Mouse (Mus musculus) A20 (cell line): ENCODE measurements around the gene Aifm1.
A peak's percentile ranks its signal among the peaks of the same experiment; 100 is the strongest.

Source experiments
- DNase-seq: peaks from one replicate; pipeline ENCODE4 v3.0.0-alpha.2; 2011; ENCODE audit warnings: low read depth, low spot score

Aifm1 gene

GRCm38 (mm10) chrX:48513166-48513807, at the start of gene Aifm1:
Gene Aifm1, minus strand, starts transcription at chrX:48513563.
- DNase-seq: peak; percentile 92

GRCm38 (mm10) chrX:48532175-48532574, 18.8 kb upstream of the Aifm1 start:
- DNase-seq: peak; percentile 50

DNA sequence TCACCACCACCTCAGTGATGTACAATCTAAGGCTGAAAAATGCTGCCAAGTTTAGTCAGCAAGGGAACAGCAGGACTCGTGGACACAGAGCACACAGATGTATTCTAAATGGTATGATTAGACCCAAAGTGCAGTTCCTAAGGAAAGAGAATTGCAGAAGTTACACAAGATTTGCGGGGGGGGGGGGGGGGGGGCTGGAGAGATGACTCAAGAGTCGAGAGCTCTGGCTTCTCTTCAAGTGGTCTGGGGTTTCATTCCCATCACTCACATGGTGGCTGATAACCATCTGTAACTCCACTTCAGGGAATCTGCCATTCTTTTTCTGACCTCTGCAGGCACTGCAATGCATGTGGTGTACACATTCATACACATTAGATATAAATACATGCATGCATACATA, 13.1 kb upstream of the Aifm1 start:
- DNase-seq: no peak

GRCm38 (mm10) chrX:48525866-48526265, 12.5 kb upstream of the Aifm1 start:
- DNase-seq: no peak

DNA sequence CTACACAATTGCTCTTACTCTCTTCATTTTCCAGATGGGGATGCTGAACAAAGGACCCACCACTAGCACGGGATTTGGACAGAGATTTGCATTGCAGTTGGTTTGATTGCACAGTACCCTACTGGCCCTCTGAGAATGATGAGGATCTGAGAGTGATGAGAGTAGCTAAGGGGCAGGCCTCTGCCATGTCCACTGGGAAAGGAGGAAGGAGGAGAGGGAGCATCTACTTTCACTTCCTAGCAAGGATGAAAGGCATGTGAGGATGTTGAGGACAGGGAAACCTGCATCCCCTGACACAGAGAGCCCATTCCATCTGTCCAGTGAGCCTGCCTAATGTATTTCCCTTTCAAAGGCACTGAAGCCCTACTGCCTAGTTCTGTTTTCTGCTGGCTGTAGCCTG, 12.0 kb upstream of the Aifm1 start:
- DNase-seq: no peak

DNA sequence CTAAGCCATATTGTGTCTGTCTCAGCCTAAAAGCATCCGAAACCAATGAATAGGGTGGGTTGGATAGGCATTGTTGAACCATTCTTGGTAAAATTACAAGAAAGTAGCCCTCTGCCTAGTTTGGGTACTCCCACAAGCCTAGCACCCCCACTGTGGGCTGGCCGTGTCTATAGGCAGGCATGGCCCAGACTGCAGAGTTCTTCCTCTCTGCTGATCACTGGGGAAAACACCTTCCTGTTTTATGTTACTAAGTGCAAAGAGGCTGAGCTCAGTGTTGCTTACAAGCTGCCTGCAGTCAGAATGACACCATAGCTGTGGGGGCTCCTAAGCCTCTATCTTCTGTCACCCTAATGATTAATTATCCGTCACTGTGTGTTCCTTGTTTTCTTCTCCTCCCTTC, 10.1 kb upstream of the Aifm1 start:
- DNase-seq: peak; percentile 10

DNA sequence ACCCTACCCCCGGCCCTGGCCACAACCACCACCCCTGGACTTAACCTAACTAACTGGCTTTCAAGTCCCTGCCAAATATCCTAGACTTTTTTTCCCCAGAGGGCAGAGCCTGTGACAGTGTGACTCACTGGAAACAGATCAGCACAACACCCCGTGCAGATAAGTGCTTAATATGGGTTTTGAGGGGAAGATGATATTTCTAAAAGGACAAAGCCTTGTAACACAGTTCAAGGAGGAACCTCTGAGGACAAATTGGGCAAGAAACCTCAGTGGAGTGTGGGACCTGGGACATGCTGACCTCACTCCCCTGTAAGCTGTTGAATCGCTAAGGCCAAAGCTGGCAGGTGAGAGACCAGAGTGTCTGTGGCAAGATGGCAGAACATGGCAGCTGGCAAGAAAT, 8.3 kb upstream of the Aifm1 start:
- DNase-seq: no peak

DNA sequence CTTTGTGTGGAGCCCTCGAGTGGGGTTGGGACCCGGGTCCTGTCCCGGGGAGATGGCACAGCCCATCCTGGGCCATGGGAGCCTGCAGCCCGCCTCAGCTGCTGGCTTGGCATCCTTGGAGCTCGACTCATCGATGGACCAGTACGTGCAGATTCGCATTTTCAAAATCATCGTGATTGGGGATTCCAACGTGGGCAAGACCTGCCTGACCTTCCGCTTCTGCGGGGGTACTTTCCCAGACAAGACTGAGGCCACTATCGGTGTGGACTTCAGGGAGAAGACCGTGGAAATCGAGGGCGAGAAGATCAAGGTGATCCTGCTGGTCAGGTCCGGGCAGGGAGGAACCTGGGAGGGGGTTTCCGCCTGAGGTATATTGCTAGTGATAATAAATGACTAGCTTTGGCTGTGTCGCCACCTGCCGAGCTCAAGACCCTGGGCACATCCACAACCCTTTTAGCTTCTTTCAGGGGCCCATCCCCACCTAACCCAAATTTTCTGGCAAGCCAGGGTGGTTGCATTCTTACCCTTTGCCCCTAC, 6.3 kb upstream of the Aifm1 start:
- DNase-seq: no peak

DNA sequence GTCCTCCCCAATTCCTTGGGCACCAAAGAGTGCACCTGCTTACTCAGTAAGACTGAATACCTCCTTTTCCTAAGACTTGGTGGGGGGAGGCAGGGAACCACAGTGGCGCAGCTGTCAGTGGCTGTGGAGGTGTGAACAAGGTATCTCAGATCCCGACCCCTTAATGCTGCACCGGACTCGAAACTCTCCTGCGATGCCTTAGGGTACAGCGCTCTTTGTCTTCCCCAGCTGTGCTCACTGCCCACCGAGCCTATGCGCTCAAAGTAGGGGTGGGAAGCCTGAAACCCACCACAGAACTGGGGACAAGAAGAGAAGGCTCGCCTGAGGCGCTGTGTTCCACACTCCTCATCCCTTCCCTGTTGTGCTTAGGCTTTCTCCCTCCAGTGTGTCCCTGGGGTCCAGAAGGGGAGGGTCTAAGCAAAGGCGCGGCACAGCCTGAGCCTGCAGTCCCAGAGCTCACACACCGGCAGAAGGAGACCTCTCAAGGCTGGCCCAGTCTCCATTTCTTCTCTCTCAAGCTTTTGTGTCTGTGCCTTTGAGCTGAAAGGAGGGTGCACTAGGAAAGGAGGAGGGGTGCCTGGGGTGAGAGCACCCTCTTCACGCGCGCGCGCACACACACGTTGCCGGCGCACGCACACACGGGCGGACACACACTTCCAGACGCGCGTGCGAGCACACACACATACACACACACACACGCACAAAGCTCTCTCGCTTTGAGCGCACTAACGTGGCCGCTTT, 5.6 kb upstream of the Aifm1 start, which contains the start of gene Rab33a:
Gene Rab33a, plus strand, starts transcription at position 478 of the 741 bp plus-strand sequence.
- DNase-seq: no peak

GRCm38 (mm10) chrX:48518211-48518807, 4.9 kb upstream of the Aifm1 start:
- DNase-seq: no peak

GRCm38 (mm10) chrX:48513824-48514223, 461 bp upstream of the Aifm1 start:
- DNase-seq: peak; percentile 53

DNA sequence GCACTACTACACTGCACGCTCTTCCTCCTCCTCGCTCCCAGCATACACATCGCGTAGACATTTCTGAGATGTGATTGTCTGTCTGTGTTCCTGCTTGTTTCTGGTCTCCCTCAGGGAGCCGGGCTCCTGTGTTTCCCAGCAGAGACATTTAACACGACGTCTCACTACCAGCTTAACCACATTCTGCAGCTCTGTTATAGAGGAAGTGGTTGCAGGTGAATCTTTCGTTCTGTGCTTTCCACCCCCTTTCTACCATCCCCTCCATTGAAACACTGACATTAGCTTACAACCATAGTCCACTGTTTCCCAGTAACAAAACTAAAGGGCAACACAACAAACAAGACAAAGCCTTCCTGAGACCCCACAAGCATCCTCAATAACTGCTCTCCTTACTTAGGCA, 19.6 kb downstream of the Aifm1 start:
- DNase-seq: no peak

DNA sequence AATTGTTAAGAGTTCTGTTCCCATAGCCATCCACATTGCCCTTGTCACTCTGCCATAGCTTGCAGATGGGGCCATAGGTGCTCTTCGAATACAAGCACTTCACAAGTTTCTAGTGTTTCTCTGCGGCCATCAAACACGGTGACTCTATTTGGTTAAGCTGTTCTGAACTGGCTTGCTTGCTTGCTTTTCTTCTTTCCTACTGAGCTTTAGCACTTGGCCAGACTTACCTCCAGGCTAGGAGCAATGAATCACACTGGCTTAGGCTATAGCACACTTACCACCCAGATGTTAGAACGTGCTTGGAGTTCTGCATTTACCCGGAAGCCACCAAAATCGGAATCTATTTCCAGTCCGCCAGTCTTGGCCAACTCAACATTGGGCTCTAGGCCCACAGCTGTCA, 31.7 kb downstream of the Aifm1 start:
- DNase-seq: no peak

- DNase-seq: no peak
Measured at GRCm38 (mm10) chrX:48481095-48481494, 32.3 kb downstream of the Aifm1 start.

DNA sequence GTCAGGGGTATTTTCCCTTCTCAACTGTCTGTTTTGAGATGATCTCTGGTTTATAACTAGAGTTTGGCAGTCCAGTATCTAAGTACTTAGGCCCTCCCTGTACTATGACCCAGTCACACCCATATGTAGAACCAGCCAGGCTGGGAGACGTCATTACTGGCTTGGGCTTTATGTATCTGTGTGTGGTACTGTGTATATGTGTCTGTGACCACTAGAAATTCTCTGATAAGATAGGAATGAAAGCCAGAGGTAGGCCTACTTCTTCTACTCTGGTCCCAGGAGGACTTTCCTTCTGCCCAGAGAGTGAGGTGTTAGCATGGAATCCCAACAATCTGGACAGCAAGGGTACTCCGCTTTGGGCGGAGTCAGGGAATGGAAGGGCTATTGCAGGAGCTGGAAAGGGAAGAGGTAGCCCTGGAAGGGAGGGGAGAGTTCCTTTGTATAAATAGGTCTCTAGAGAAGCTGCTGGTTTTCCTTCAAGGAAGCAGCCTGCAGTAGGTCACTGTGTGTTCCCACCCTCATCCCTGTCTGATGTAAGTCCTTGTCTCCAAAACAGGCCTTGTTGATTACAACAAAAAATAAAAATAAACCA, 45.9 kb downstream of the Aifm1 start:
- no peak for DNase-seq

GRCm38 (mm10) chrX:48466174-48466573, 47.2 kb downstream of the Aifm1 start:
- no peak for DNase-seq

DNA sequence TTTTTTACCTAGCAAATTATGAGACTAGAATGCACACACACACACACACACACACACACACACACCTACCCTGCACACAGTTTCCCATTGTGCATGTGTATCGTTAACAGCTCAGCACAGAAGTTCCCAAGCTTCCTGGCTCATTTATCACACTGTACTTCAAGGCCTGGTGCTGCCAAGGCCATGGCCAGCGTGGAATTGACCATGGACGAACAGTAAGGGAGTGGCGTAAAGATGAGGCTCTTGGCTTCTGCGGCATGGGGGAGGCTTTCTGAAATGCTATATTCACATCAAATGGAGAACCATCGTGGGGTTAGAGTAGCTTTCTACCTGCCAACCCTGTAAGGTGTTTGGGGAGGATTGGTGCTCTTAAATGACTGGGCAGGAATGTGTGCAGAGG, 48.9 kb downstream of the Aifm1 start:
- DNase-seq: no peak

GRCm38 (mm10) chrX:48463636-48464035, 49.7 kb downstream of the Aifm1 start:
- DNase-seq: no peak

- peak; percentile 63 for DNase-seq
Measured at GRCm38 (mm10) chrX:48462754-48463507, 50.4 kb downstream of the Aifm1 start, which contains the start of gene Elf4. Gene Elf4, minus strand, starts transcription at chrX:48463132.

DNA sequence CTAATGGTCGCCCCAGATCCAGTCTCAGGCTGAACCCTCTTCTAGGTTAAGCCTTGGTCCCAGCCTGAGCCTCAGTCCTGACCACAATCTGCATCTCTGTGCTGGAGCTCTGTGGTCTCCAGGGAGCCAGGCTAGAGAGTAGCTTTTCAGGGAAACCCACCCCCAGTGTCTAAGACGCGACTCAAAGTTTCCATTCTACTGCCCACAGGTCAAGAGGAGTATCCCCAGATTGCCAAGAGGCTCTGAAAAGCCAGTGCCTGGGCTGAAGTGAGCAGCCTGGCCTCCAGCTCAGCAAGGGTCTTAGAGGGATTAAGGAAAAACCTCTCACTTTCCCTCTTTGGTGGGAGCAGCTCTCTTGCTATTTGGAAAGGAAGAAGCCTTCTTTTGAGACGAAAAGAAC, 51.1 kb downstream of the Aifm1 start:
- no peak for DNase-seq

GRCm38 (mm10) chrX:48461006-48461405, 52.4 kb downstream of the Aifm1 start:
- no peak for DNase-seq
